Mouse (Mus musculus) adrenal gland (tissue): ENCODE data around the gene Col4a3.

Experiments used
- intact Hi-C: fragments of 180-260 bp; cut with DNase I; formaldehyde crosslinking; loops from one replicate; pipeline ENCODE4 v1.15.1; 2025

Col4a3 gene

GRCm38 (mm10) chr1:82766641-82767040, 179.9 kb downstream of the Col4a3 start:
- intact Hi-C loops: no loop called here

- intact Hi-C loops: no loop called here
Observed at GRCm38 (mm10) chr1:82768269-82768668, 181.5 kb downstream of the Col4a3 start, which contains the start of gene Tm4sf20. Tm4sf20 (minus strand) TSS chr1:82768461.

DNA sequence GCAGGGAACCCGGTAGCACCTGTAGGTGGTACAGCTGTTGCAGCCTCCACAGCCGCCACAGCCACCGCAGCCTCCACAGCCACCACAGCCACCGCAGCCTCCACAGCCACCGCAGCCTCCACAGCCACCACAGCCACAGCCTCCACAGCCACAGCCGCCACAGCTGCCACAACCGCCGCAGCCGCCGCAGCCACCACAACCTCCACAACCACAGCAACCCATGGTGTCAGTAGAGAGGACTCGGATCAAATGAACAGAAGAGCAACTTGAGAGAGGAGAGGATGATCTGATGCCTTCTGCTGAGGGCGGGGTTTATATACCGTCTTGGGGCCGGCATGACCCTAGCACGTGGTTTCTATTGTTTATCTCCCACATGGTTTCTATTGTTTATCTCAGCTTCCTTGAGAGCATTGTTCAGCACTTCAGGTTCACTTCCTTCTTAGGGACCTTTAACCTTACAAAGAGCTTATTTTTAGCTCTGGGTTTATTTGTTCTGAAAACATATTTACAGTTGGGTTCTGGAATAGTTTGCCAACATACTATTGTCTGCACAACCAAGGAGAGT, 184.4 kb downstream of the Col4a3 start, which contains the start of gene Gm47791:
Gene Gm47791, minus strand, starts transcription at position 222 of the 565 bp plus-strand sequence.
- intact Hi-C loops: no loop called here
